Mouse (Mus musculus) erythroblast, embryonic 14.5 days (primary cell): ENCODE results near the gene Btaf1. TPM values are rescaled to one million over a fixed set of nuclear protein-coding genes. Genes with fewer than 3 reads are reported as not detected.

Source experiments
- H3K27me3 ChIP-seq: 2 replicates; pipeline ENCODE4 v1.6.1; 2012; ENCODE audit warnings: inconsistent platforms; ENCODE audit not compliant: control insufficient read depth
- H3K36me3 ChIP-seq: 2 replicates; pipeline ENCODE4 v1.6.1; 2012; ENCODE audit warnings: mild to moderate bottlenecking, inconsistent platforms; ENCODE audit not compliant: control insufficient read depth
- H3K4me1 ChIP-seq: 2 replicates; pipeline ENCODE4 v1.6.1; 2012; ENCODE audit warnings: inconsistent platforms; ENCODE audit not compliant: control insufficient read depth
- H3K4me3 ChIP-seq: replicated peaks from 2 replicates; pipeline ENCODE3; 2012; ENCODE audit warnings: moderate library complexity, mild to moderate bottlenecking, inconsistent platforms
- H3K9me3 ChIP-seq: 2 replicates; pipeline ENCODE4 v1.6.1; 2012; ENCODE audit warnings: low read length, inconsistent platforms, mixed read lengths; ENCODE audit not compliant: control insufficient read depth
- GATA1 ChIP-seq: IDR thresholded peaks from 2 replicates; pipeline ENCODE4 v1.6.1; 2012; ENCODE audit warnings: low read length, inconsistent platforms, mixed read lengths
- TAL1 ChIP-seq: IDR thresholded peaks from 3 replicates; pipeline ENCODE4 v1.6.1; 2012; ENCODE audit warnings: low read length, inconsistent platforms, mixed read lengths
- polyA plus RNA-seq: library from polyadenylated mRNA; stranded (reverse); fragments of >175 nt; gene quantifications from 2 replicates; pipeline ENCODE4 v1.2.3, GENCODE M21; 2012

The Btaf1 gene
- polyA plus RNA-seq, 1 experiment = 0.10 TPM

GRCm38 (mm10) chr19:37060078-37060477, 134.2 kb downstream of the Btaf1 start:
- H3K27me3 ChIP-seq = no peaks in the 10 kb centered on the region
- peaks cover 1% of the 10 kb centered on the region; the same call in 1 of the 2 replicates for H3K4me1 ChIP-seq
- TF ChIP-seq GATA1 (no peak), TAL1 (no peak)
- no peaks in the 10 kb centered on the region for H3K9me3 ChIP-seq
- no peaks in the 10 kb centered on the region for H3K36me3 ChIP-seq
- H3K4me3 ChIP-seq = no peak overlapping the region

Other genes with a start within 250 kb of the Btaf1 start
- not detected in 2 replicates for gene Ppp1r3c, start 189.4 kb upstream of the Btaf1 start, polyA plus RNA-seq
- gene Tnks2, start 91.8 kb upstream of the Btaf1 start, polyA plus RNA-seq = 0.12 and 0.34 TPM in 2 replicates
- gene Fgfbp3, start 6.5 kb upstream of the Btaf1 start, polyA plus RNA-seq = 0.16 and 0.17 TPM in 2 replicates